ENCODE assay signal across 8 mouse cellular contexts in the genomic region with DNA sequence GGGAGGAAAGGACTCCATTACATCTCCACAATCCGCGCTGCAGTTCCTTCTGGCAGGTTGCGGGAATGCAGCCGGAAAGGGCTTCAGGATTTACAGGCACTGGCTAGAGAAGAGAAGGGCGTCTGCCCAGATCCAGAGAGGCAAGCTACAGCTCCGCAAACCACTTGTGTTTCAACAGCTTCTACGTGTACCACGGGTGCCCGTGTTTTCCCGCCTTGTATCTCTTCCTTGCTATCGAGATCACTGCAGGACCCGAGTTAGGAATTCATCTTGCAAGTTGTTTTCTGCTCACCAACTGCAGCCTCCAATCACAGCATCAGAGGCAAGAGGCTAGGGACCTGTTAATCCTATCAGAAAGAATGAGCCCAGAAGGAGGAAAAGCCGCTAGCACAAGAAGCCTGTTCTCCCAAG.
DNase-seq lines count a peak whose midpoint lies in the region.

No protein-coding gene starts in this region.

- DNase-seq in kidney, adult 18-20 months: peak; percentile 8
- no peak for DNase-seq in kidney, adult 9 months
- peak; percentile 75 to 77 for DNase-seq in cerebellum, postnatal 10 days
- peak; percentile 26 to 45 for DNase-seq in frontal cortex, postnatal 14 days (ENCODE audit: low spot score in 2 of 2)
- peak; percentile 16 for DNase-seq in layer of hippocampus, adult 9-11 months
- DNase-seq in neural tube, embryonic 10.5 days (ENCODE audit: extremely low spot score, low spot score): peak; percentile 54
- DNase-seq in urinary bladder, postnatal 25 days (ENCODE audit: low spot score): no peak
- no peak for DNase-seq in MN1 (ENCODE audit: low spot score)

Comparison
In these comparisons a context has a peak if more than half of its experiments do, and no peak if none do; other contexts are left out.
1. DNase-seq: peak in kidney, adult 18-20 months (single experiment), cerebellum, postnatal 10 days (2 of 2), frontal cortex, postnatal 14 days (2 of 2), layer of hippocampus, adult 9-11 months (single experiment) and neural tube, embryonic 10.5 days (single experiment); none in kidney, adult 9 months (single experiment), urinary bladder, postnatal 25 days (single experiment) and MN1 (single experiment).